Mouse (Mus musculus) mesoderm, embryonic 11.5 days (tissue): ENCODE data around the gene Xylb.
"Not testable (repeated sequence)": the region's sequence is repeated elsewhere in the genome, so short reads cannot be mapped to it uniquely, and the experiment has no call there.

ENCODE experiments used
- DNase-seq: peaks from one replicate; pipeline ENCODE4 v3.0.0-alpha.2; 2012; ENCODE audit warnings: low read depth, low spot score

Gene Xylb

GRCm38 (mm10) chr9:119340909-119341816, 16.0 kb upstream of the Xylb start, which contains the start of gene Myd88:
Gene Myd88 (minus strand): TSS chr9:119341411.
- peak; percentile 95 for DNase-seq

- DNase-seq = no peak
These were observed 14.5 kb upstream of the Xylb start for GRCm38 (mm10) chr9:119342728-119343127.

- DNase-seq = no peak
These were observed 10.8 kb upstream of the Xylb start for GRCm38 (mm10) chr9:119346376-119346775.

- DNase-seq = no peak
These were observed 6.7 kb upstream of the Xylb start for GRCm38 (mm10) chr9:119350531-119350930.

GRCm38 (mm10) chr9:119350947-119351705, 6.1 kb upstream of the Xylb start:
- no peak for DNase-seq

- DNase-seq = peak; percentile 77
These were observed 5.1 kb upstream of the Xylb start for GRCm38 (mm10) chr9:119352060-119352459.

GRCm38 (mm10) chr9:119353926-119354325, 3.3 kb upstream of the Xylb start:
- no peak for DNase-seq

- no peak for DNase-seq
These were observed 1.2 kb upstream of the Xylb start for GRCm38 (mm10) chr9:119355943-119356342.

- DNase-seq = no peak
These were observed 863 bp downstream of the Xylb start for GRCm38 (mm10) chr9:119358058-119358429.

GRCm38 (mm10) chr9:119361416-119361815, 4.2 kb downstream of the Xylb start:
- no peak for DNase-seq

GRCm38 (mm10) chr9:119363229-119363628, 6.0 kb downstream of the Xylb start:
- DNase-seq = no peak

GRCm38 (mm10) chr9:119365284-119365683, 8.1 kb downstream of the Xylb start, which contains the start of gene Slc22a14:
Gene Slc22a14 (minus strand): TSS chr9:119365553.
- DNase-seq = no peak

GRCm38 (mm10) chr9:119368367-119368766, 11.2 kb downstream of the Xylb start:
- no peak for DNase-seq

- DNase-seq = not testable (repeated sequence)
These were observed 13.6 kb downstream of the Xylb start for GRCm38 (mm10) chr9:119370770-119371169.

- peak; percentile 61 for DNase-seq
These were observed 14.1 kb downstream of the Xylb start for GRCm38 (mm10) chr9:119371251-119371650.

- no peak for DNase-seq
These were observed 17.8 kb downstream of the Xylb start for GRCm38 (mm10) chr9:119375008-119375407.

- DNase-seq = peak; percentile 14
These were observed 18.4 kb downstream of the Xylb start for GRCm38 (mm10) chr9:119375556-119375955.

GRCm38 (mm10) chr9:119378231-119378630, 21.1 kb downstream of the Xylb start:
- no peak for DNase-seq

- DNase-seq = no peak
These were observed 25.4 kb downstream of the Xylb start for GRCm38 (mm10) chr9:119382603-119383002.

- peak; percentile 63 for DNase-seq
These were observed 31.8 kb downstream of the Xylb start for GRCm38 (mm10) chr9:119388956-119389355.

GRCm38 (mm10) chr9:119390214-119390613, 33.0 kb downstream of the Xylb start:
- DNase-seq = no peak

GRCm38 (mm10) chr9:119394808-119395207, 37.6 kb downstream of the Xylb start:
- DNase-seq = no peak
